Mouse (Mus musculus): ENCODE data around the gene Cdc42bpa. TPM values are rescaled to one million over a fixed set of nuclear protein-coding genes. Genes with fewer than 3 reads are reported as not detected.
"Not testable (repeated sequence)": the region's sequence is repeated elsewhere in the genome, so short reads cannot be mapped to it uniquely, and the experiment has no call there.

The Cdc42bpa gene
- total and polyA plus RNA-seq, 2 experiments from 2014 or later: 8.3 to 25.8 TPM

DNA sequence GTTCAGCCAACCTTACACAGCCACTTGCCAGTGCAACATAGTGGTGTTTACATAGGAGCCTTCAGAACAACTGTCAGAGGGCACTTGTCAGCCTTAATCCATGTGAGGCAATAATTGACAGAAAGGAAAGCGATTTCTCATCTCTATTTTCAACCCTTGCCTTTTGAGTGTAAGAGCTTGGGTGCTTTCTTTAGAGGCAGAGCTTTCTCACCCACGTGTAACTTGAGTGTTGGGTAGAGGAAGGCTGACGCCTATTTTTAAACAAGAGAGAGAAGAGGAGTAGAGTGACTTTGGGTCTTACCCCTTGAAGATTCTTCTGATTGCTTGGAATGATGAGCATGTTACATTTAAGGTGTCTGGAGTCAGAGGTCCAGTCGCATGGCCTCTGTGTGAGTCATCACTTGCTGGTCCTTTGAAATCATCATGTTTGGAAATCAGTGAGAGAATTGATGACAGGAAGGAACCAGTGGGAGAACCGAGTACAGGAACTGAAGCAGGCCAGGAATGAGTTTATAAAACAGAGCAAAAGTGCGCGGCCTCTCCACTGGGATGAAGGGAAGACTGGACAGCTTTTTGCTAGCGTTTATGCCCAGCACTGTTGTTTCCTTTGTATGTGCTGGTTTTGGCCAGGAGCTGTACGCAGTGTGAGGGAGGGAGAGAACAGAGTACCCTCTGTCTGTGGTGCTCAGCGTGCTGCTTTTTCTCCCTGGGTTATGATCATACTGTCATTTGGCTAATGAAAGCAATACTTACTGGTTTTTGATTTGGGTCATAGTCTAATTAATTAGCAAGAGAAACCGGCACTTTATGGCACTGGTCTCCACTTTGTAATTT is 61.4 kb downstream of the Cdc42bpa start:
- TF ChIP-seq CTCF (IDR thresholded peaks at IDR 0.05; ENCODE audit: low read depth) (no peak), EP300 (IDR thresholded peaks at IDR 0.05; ENCODE audit: low read depth) (no peak)
- Histone ChIP-seq H3K4me1 (ENCODE audit: control insufficient read depth, insufficient read depth) (peaks cover 13% of the 10 kb centered on the region; the same call in 1 of the 2 replicates), H3K27me3 (ENCODE audit: control insufficient read depth, insufficient read depth, low read length) (no peaks in the 10 kb centered on the region), H3K4me3 (ENCODE audit: low read depth, low read length) (no peak overlapping the region), H3K27ac (ENCODE audit: low read depth) (no peak overlapping the region), H3K9ac (replicated peaks; ENCODE audit: low read depth, low read length) (no peak overlapping the region), H3K4me2 (ENCODE audit: low read depth, low read length) (no peak overlapping the region), H3K9me3 (replicated peaks; ENCODE audit: control insufficient read depth, low read length) (no peaks in the 10 kb centered on the region), H3K36me3 (replicated peaks; ENCODE audit: control insufficient read depth, insufficient read depth, low read length) (no peaks in the 10 kb centered on the region)
- WGBS: 41% methylated on average over 11 of the region's 11 CpGs
- no peak for DNase-seq (ENCODE audit: low spot score)
- no peak for ATAC-seq (ENCODE audit: insufficient read depth, low read depth)

GRCm38 (mm10) chr1:180023512-180023911 is 63.2 kb downstream of the Cdc42bpa start:
- Histone ChIP-seq H3K4me1 (ENCODE audit: control insufficient read depth, insufficient read depth) (peaks cover 13% of the 10 kb centered on the region; the same call in 1 of the 2 replicates), H3K27ac (ENCODE audit: low read depth) (no peak overlapping the region), H3K9ac (replicated peaks; ENCODE audit: low read depth, low read length) (no peak overlapping the region), H3K27me3 (ENCODE audit: control insufficient read depth, insufficient read depth, low read length) (no peaks in the 10 kb centered on the region), H3K9me3 (replicated peaks; ENCODE audit: control insufficient read depth, low read length) (no peaks in the 10 kb centered on the region), H3K4me2 (ENCODE audit: low read depth, low read length) (no peak overlapping the region), H3K4me3 (ENCODE audit: low read depth, low read length) (no peak overlapping the region), H3K36me3 (replicated peaks; ENCODE audit: control insufficient read depth, insufficient read depth, low read length) (no peaks in the 10 kb centered on the region)
- TF ChIP-seq EP300 (IDR thresholded peaks at IDR 0.05; ENCODE audit: low read depth) (no peak), CTCF (IDR thresholded peaks at IDR 0.05; ENCODE audit: low read depth) (no peak)
- 77% methylated on average over 5 of the region's 5 CpGs for WGBS
- DNase-seq (ENCODE audit: low spot score): no peak
- no peak for ATAC-seq (ENCODE audit: insufficient read depth, low read depth)

DNA sequence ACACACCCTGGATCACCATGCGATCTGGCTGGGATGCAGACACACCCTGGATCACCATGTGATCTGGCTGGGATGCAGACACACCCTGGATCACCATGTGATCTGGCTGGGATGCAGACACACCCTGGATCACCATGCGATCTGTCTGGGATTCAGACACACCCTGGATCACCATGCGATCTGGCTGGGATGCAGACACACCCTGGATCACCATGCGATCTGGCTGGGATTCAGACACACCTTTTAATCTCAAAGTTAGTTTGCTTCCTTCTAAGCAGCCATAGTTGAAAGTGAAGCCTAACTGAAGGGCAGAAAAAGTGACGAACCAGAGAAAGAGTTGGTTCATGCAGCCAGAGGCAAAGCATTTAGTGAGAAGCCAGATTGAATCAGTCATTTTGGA is 69.6 kb downstream of the Cdc42bpa start:
- not testable (repeated sequence) for ATAC-seq (ENCODE audit: insufficient read depth, low read depth); DNase-seq (ENCODE audit: low spot score); H3K9me3 ChIP-seq (replicated peaks; ENCODE audit: control insufficient read depth, low read length); H3K4me3 ChIP-seq (ENCODE audit: low read depth, low read length); H3K36me3 ChIP-seq (replicated peaks; ENCODE audit: control insufficient read depth, insufficient read depth, low read length); H3K27ac ChIP-seq (ENCODE audit: low read depth); H3K9ac ChIP-seq (replicated peaks; ENCODE audit: low read depth, low read length); H3K4me2 ChIP-seq (ENCODE audit: low read depth, low read length); H3K4me1 ChIP-seq (ENCODE audit: control insufficient read depth, insufficient read depth); H3K27me3 ChIP-seq (ENCODE audit: control insufficient read depth, insufficient read depth, low read length)
- WGBS: 89% methylated on average over 5 of the region's 5 CpGs

DNA sequence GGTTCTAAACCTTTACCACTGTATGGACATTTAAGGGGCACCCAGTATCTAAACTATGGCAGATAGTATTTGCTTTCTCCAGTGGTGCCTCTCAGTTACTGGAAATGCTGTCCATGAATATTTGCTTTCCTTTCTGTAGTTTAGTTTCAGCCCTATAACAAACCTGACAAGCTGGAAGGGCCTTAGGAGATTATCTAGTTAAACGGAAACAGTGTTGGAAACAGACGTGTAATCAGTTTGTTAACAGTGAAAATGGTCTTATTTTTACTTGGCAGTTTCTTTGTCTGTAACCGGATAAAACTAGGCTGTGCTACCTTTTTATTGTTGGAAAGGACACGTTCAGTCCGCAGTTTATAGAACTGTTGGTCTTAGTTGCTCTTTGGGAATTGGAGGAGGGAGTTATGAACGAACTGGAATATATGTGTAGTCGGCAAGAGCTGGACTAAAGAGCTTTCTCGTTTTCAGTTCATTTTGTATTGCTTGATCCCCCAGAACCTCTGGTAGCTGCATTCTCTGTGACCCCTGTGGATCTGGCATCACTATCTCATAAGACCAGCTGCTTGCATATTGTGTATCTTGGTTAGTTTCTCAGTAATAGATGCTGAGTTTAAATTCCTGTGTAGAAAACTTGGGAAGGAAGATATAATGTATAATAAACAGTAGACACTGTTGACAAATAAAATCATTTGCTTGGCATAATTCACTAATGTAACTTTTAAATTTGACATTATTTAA is 70.5 kb downstream of the Cdc42bpa start:
- Histone ChIP-seq H3K9ac (replicated peaks; ENCODE audit: low read depth, low read length) (no peak overlapping the region), H3K4me3 (ENCODE audit: low read depth, low read length) (no peak overlapping the region), H3K4me1 (ENCODE audit: control insufficient read depth, insufficient read depth) (no peaks in the 10 kb centered on the region), H3K9me3 (replicated peaks; ENCODE audit: control insufficient read depth, low read length) (no peaks in the 10 kb centered on the region), H3K4me2 (ENCODE audit: low read depth, low read length) (no peak overlapping the region), H3K27ac (ENCODE audit: low read depth) (no peak overlapping the region), H3K36me3 (replicated peaks; ENCODE audit: control insufficient read depth, insufficient read depth, low read length) (0 out of 2 replicates have a peak, but pooled peaks cover 3% of the 10 kb centered on the region), H3K27me3 (ENCODE audit: control insufficient read depth, insufficient read depth, low read length) (no peaks in the 10 kb centered on the region)
- 77% methylated on average over 8 of the region's 8 CpGs for WGBS
- DNase-seq (ENCODE audit: low spot score): no peak
- TF ChIP-seq EP300 (IDR thresholded peaks at IDR 0.05; ENCODE audit: low read depth) (no peak), CTCF (IDR thresholded peaks at IDR 0.05; ENCODE audit: low read depth) (no peak)
- ATAC-seq (ENCODE audit: insufficient read depth, low read depth): no peak

DNA sequence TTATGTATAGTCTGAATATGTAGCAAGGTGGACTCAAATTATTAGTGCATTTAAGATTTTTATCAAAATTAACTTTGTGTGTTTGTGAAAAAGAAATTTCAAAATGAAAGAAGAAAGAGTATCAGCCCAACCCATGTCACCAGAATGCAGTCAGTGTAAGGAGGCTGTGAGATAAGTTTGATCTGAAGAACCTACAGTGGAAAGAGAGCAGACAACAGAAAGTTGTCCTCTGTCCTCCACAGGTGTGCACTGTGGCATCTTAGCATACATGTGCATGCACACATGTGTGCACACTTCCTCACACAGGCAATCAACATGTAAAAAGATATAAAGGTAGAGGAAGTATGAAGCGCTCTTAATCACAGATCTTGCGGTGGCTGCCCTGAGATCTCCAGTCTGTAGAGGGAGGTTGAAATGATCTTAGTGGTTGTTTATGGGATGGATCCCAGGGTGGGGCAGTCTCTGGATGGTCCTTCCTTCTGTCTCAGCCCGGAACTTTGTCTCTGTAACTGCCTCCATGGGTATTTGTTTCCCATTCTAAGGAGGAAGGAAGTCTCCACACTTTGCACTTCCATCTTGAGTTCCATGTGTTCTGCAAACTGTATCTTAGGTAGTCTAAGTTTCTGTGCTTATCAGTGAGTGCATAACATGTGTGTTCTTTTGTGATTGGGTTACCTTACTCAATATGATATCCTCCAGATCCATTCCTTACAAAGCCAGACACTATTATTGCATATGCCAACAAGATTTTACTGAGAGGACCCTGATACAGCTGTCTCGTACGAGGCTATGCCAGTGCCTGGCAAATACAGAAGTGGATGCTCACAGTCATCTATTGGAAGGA is 71.7 kb downstream of the Cdc42bpa start:
- Histone ChIP-seq H3K27me3 (ENCODE audit: control insufficient read depth, insufficient read depth, low read length) (no peaks in the 10 kb centered on the region), H3K36me3 (replicated peaks; ENCODE audit: control insufficient read depth, insufficient read depth, low read length) (0 out of 2 replicates have a peak, but pooled peaks cover 3% of the 10 kb centered on the region), H3K4me2 (ENCODE audit: low read depth, low read length) (no peak overlapping the region), H3K27ac (ENCODE audit: low read depth) (no peak overlapping the region), H3K4me3 (ENCODE audit: low read depth, low read length) (no peak overlapping the region), H3K4me1 (ENCODE audit: control insufficient read depth, insufficient read depth) (no peaks in the 10 kb centered on the region), H3K9me3 (replicated peaks; ENCODE audit: control insufficient read depth, low read length) (no peaks in the 10 kb centered on the region), H3K9ac (replicated peaks; ENCODE audit: low read depth, low read length) (no peak overlapping the region)
- ATAC-seq (ENCODE audit: insufficient read depth, low read depth) (no peak), DNase-seq (ENCODE audit: low spot score) (no peak)
- 92% methylated on average over 5 of the region's 5 CpGs for WGBS
- no peak for TF ChIP-seq EP300 (IDR thresholded peaks at IDR 0.05; ENCODE audit: low read depth)
- no peak for TF ChIP-seq CTCF (IDR thresholded peaks at IDR 0.05; ENCODE audit: low read depth)
